Mouse (Mus musculus): ENCODE data around the gene Gns. TPM values are rescaled to one million over a fixed set of nuclear protein-coding genes. Genes with fewer than 3 reads are reported as not detected.
A peak's percentile ranks its signal among the peaks of the same experiment; 100 is the strongest.

Gns gene
- polyA plus RNA-seq, 1 experiment from 2014 or later, result 25.7 TPM

- H3K36me3 ChIP-seq (ENCODE audit: control insufficient read depth, insufficient read depth, low read length), result no peaks in the 10 kb centered on the region
- no peaks in the 10 kb centered on the region for H3K4me1 ChIP-seq (replicated peaks; ENCODE audit: control insufficient read depth, insufficient read depth)
- H3K27ac ChIP-seq (replicated peaks), result no peak overlapping the region
- no peaks in the 10 kb centered on the region for H3K27me3 ChIP-seq (ENCODE audit: control insufficient read depth, insufficient read depth, low read length)
- WGBS, result 96% methylated on average over 10 of the region's 10 CpGs
- H3K9me3 ChIP-seq (ENCODE audit: control insufficient read depth, low read length), result no peaks in the 10 kb centered on the region
- DNase-seq (ENCODE audit: low spot score), result no peak
- ATAC-seq (ENCODE audit: low FRiP score, low TSS enrichment), result no peak
- no peak overlapping the region for H3K4me2 ChIP-seq (replicated peaks; ENCODE audit: low read depth)
- TF ChIP-seq CTCF (IDR thresholded peaks at IDR 0.05; ENCODE audit: low read depth) (no peak), EP300 (optimal IDR thresholded peaks at IDR 0.05) (no peak)
- no peak overlapping the region for H3K9ac ChIP-seq (ENCODE audit: low read length)
- no peak overlapping the region for H3K4me3 ChIP-seq (ENCODE audit: low read depth, low read length)
These were observed 22.6 kb upstream of the Gns start for GRCm38 (mm10) chr10:121342260-121342659.

GRCm38 (mm10) chr10:121343867-121344266, 21.0 kb upstream of the Gns start:
- H3K4me3 ChIP-seq (ENCODE audit: low read depth, low read length), result no peak overlapping the region
- H3K36me3 ChIP-seq (ENCODE audit: control insufficient read depth, insufficient read depth, low read length), result no peaks in the 10 kb centered on the region
- 44% methylated on average over 6 of the region's 6 CpGs for WGBS
- no peak overlapping the region for H3K9ac ChIP-seq (ENCODE audit: low read length)
- TF ChIP-seq CTCF (IDR thresholded peaks at IDR 0.05; ENCODE audit: low read depth) (no peak), EP300 (optimal IDR thresholded peaks at IDR 0.05) (no peak)
- no peak overlapping the region for H3K27ac ChIP-seq (replicated peaks)
- no peak overlapping the region for H3K4me2 ChIP-seq (replicated peaks; ENCODE audit: low read depth)
- ATAC-seq (ENCODE audit: low FRiP score, low TSS enrichment) (no peak), DNase-seq (ENCODE audit: low spot score) (no peak)
- no peaks in the 10 kb centered on the region for H3K9me3 ChIP-seq (ENCODE audit: control insufficient read depth, low read length)
- no peaks in the 10 kb centered on the region for H3K27me3 ChIP-seq (ENCODE audit: control insufficient read depth, insufficient read depth, low read length)
- no peaks in the 10 kb centered on the region for H3K4me1 ChIP-seq (replicated peaks; ENCODE audit: control insufficient read depth, insufficient read depth)

- Histone ChIP-seq H3K27me3 (ENCODE audit: control insufficient read depth, insufficient read depth, low read length) (no peaks in the 10 kb centered on the region; the same call in 1 of the 2 replicates), H3K4me1 (replicated peaks; ENCODE audit: control insufficient read depth, insufficient read depth) (peaks cover 4% of the 10 kb centered on the region; the same call in 1 of the 2 replicates), H3K9me3 (ENCODE audit: control insufficient read depth, low read length) (no peaks in the 10 kb centered on the region), H3K36me3 (ENCODE audit: control insufficient read depth, insufficient read depth, low read length) (no peaks in the 10 kb centered on the region), H3K4me3 (ENCODE audit: low read depth, low read length) (no peak overlapping the region), H3K4me2 (replicated peaks; ENCODE audit: low read depth) (peak overlapping the region; percentile 70), H3K27ac (replicated peaks) (no peak overlapping the region; the same call in 1 of the 2 replicates), H3K9ac (ENCODE audit: low read length) (no peak overlapping the region)
- WGBS, result 30% methylated on average over 5 of the region's 5 CpGs
- no peak for TF ChIP-seq CTCF (IDR thresholded peaks at IDR 0.05; ENCODE audit: low read depth)
- TF ChIP-seq EP300 (optimal IDR thresholded peaks at IDR 0.05), result no peak
- no peak for DNase-seq (ENCODE audit: low spot score)
- no peak for ATAC-seq (ENCODE audit: low FRiP score, low TSS enrichment)
These were observed 15.6 kb upstream of the Gns start for GRCm38 (mm10) chr10:121349244-121349643.

- Histone ChIP-seq H3K4me1 (replicated peaks; ENCODE audit: control insufficient read depth, insufficient read depth) (peaks cover 4% of the 10 kb centered on the region; the same call in 1 of the 2 replicates), H3K36me3 (ENCODE audit: control insufficient read depth, insufficient read depth, low read length) (no peaks in the 10 kb centered on the region), H3K9ac (ENCODE audit: low read length) (peak overlapping the region; percentile 54), H3K4me2 (replicated peaks; ENCODE audit: low read depth) (peak overlapping the region; percentile 70), H3K4me3 (ENCODE audit: low read depth, low read length) (peak overlapping the region; percentile 59), H3K27ac (replicated peaks) (peak overlapping the region; percentile 79), H3K27me3 (ENCODE audit: control insufficient read depth, insufficient read depth, low read length) (no peaks in the 10 kb centered on the region; the same call in 1 of the 2 replicates), H3K9me3 (ENCODE audit: control insufficient read depth, low read length) (no peaks in the 10 kb centered on the region)
- TF ChIP-seq CTCF (IDR thresholded peaks at IDR 0.05; ENCODE audit: low read depth) (0 out of 2 replicates have a peak, but pooled peaks have one; percentile 8), EP300 (optimal IDR thresholded peaks at IDR 0.05) (no peak)
- 3% methylated on average over 34 of the region's 35 CpGs for WGBS
- ATAC-seq (ENCODE audit: low FRiP score, low TSS enrichment), result peak; percentile 73
- DNase-seq (ENCODE audit: low spot score), result peak; percentile 67
These were observed 14.4 kb upstream of the Gns start for GRCm38 (mm10) chr10:121350357-121351065.

- peak within 1 kb of the TSS; percentile 59 for H3K4me3 ChIP-seq (ENCODE audit: low read depth, low read length)
- H3K4me2 ChIP-seq (replicated peaks; ENCODE audit: low read depth), result peak within 1 kb of the TSS; percentile 70
- H3K36me3 ChIP-seq (ENCODE audit: control insufficient read depth, insufficient read depth, low read length), result no peaks in the 10 kb centered on the region
- H3K9me3 ChIP-seq (ENCODE audit: control insufficient read depth, low read length), result no peaks in the 10 kb centered on the region
- DNase-seq (ENCODE audit: low spot score), result peak; percentile 87
- H3K4me1 ChIP-seq (replicated peaks; ENCODE audit: control insufficient read depth, insufficient read depth), result peaks cover 4% of the 10 kb centered on the region; the same call in 1 of the 2 replicates
- ATAC-seq (ENCODE audit: low FRiP score, low TSS enrichment), result peak; percentile 84
- WGBS, result 0% methylated on average over 60 of the region's 61 CpGs
- TF ChIP-seq CTCF (IDR thresholded peaks at IDR 0.05; ENCODE audit: low read depth) (no peak; the same call in 1 of the 2 replicates), EP300 (optimal IDR thresholded peaks at IDR 0.05) (no peak)
- H3K27ac ChIP-seq (replicated peaks), result peak within 1 kb of the TSS; percentile 79
- no peaks in the 10 kb centered on the region; the same call in 1 of the 2 replicates for H3K27me3 ChIP-seq (ENCODE audit: control insufficient read depth, insufficient read depth, low read length)
- H3K9ac ChIP-seq (ENCODE audit: low read length), result peak within 1 kb of the TSS; percentile 54
These were observed 13.8 kb upstream of the Gns start, which contains the start of gene Tbc1d30 for GRCm38 (mm10) chr10:121351066-121351581. Gene Tbc1d30 (minus strand): TSS chr10:121351278.
